In the genomic region with DNA sequence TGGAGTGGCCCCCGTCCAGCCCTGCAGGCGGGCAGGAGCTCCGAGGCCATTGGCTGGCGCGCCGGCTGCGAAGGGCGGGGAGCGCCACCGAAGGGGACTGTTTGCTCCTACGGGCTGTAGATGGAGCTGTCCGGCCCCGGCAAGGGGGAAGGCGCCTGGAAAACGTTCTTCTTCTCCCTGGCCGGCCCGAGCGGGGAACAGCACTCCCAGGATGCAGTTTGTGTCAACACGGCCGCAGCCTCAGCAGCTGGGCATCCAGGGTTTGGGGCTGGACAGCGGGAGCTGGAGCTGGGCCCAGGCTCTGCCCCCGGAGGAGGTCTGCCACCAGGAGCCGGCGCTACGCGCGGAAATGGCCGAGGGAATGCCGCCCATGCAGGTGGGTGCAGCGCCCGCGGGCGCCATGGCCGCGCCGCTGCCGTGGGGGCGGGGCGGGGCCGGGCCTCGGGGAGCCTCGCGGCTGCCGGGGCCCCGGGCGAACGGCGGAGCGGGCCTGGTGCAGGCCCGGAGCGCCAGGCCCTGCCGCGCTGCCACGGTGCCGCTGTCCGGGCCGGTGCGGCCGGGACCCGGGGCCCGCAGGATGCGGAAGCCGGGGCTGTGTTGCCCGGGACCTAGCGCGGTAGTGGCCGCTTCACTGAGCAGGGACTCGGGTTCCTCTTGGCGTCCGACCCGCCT, we compare ENCODE assay signal across 8 mouse cellular contexts. TPM values are rescaled to one million over a fixed set of nuclear protein-coding genes. Genes with fewer than 3 reads are reported as not detected.
DNase-seq lines count a peak whose midpoint lies in the region; ATAC-seq and TF ChIP-seq lines count a peak whose summit lies in the region.

No protein-coding gene starts in this region.

- peak; percentile 77 for DNase-seq in CD4-positive, CD25-positive, alpha-beta regulatory T cell, adult 2 months (ENCODE audit: low read depth, low spot score)
- peak; percentile 79 for DNase-seq in fibroblast of lung, adult 2 months (ENCODE audit: low read depth)
- peak; percentile 89 to 96 for DNase-seq in kidney, postnatal 25 days
- peak; percentile 67 to 72 (median 69) for DNase-seq in liver, embryonic 14.5 days (ENCODE audit: low read depth in 3 of 3, low spot score in 3 of 3)
- peak; percentile 92 for DNase-seq in neural tube, embryonic 11.5 days (ENCODE audit: low spot score)
- peak; percentile 94 for DNase-seq in stomach, postnatal 0 days (ENCODE audit: low spot score)

- peak overlapping the region; percentile 73 for H3K27ac ChIP-seq in brown adipose tissue, adult 24 weeks (replicated peaks; ENCODE audit: low read depth, low read length)
- peak overlapping the region; percentile 99 for H3K27ac ChIP-seq in heart, embryonic 15.5 days
- peak overlapping the region; percentile 61 for H3K27ac ChIP-seq in liver, embryonic 14.5 days
- peak overlapping the region; percentile 95 for H3K27ac ChIP-seq in neural tube, embryonic 11.5 days (ENCODE audit: low read depth, low read length)
- peak overlapping the region; percentile 97 for H3K27ac ChIP-seq in stomach, postnatal 0 days (replicated peaks)

- under 1% methylated on average over 65 of the region's 71 CpGs for WGBS in heart, embryonic 15.5 days
- under 1% methylated on average over 65 of the region's 71 CpGs for WGBS in liver, embryonic 14.5 days (ENCODE audit: insufficient replicate concordance)
- WGBS in neural tube, embryonic 11.5 days = under 1% methylated on average over 46 of the region's 71 CpGs
- under 1% methylated on average over 58 of the region's 71 CpGs for WGBS in stomach, postnatal 0 days

- peak overlapping the region; percentile 94 for H3K9ac ChIP-seq in heart, embryonic 15.5 days
- H3K9ac ChIP-seq in liver, embryonic 14.5 days (replicated peaks) = peak overlapping the region; percentile 84
- peak overlapping the region; percentile 94 for H3K9ac ChIP-seq in neural tube, embryonic 11.5 days (ENCODE audit: low read length)
- peak overlapping the region; percentile 92 for H3K9ac ChIP-seq in stomach, postnatal 0 days (ENCODE audit: low read length)

- peak overlapping the region; percentile 98 for H3K4me3 ChIP-seq in brown adipose tissue, adult 24 weeks (ENCODE audit: insufficient read depth, low read depth, low read length)
- H3K4me3 ChIP-seq in heart, embryonic 15.5 days = peak overlapping the region; percentile 97
- peak overlapping the region; percentile 82 to 93 for H3K4me3 ChIP-seq in liver, embryonic 14.5 days (ENCODE audit: insufficient read depth in 1 of 2, low read depth in 2 of 2, low read length in 2 of 2)
- H3K4me3 ChIP-seq in neural tube, embryonic 11.5 days (ENCODE audit: low read depth, low read length) = peak overlapping the region; percentile 74
- peak overlapping the region; percentile 82 for H3K4me3 ChIP-seq in stomach, postnatal 0 days (ENCODE audit: low read depth, low read length)

- peaks cover 24% of the 10 kb centered on the region for H3K36me3 ChIP-seq in heart, embryonic 15.5 days
- H3K36me3 ChIP-seq in liver, embryonic 14.5 days (replicated peaks; ENCODE audit: control insufficient read depth, insufficient read depth, low read depth) = peaks cover 7% of the 10 kb centered on the region
- H3K36me3 ChIP-seq in neural tube, embryonic 11.5 days (ENCODE audit: control insufficient read depth, insufficient read depth, low read length) = peaks cover 2% of the 10 kb centered on the region; the same call in 1 of the 2 replicates
- peaks cover 4% of the 10 kb centered on the region; the same call in 1 of the 2 replicates for H3K36me3 ChIP-seq in stomach, postnatal 0 days (ENCODE audit: control insufficient read depth, insufficient read depth, low read length)

- ATAC-seq in heart, embryonic 15.5 days (replicated peaks; ENCODE audit: insufficient number of reproducible peaks, insufficient read depth, low FRiP score, low read depth) = peak; percentile 95
- peak; percentile 93 for ATAC-seq in liver, embryonic 14.5 days (ENCODE audit: insufficient read depth)
- peak; percentile 96 for ATAC-seq in neural tube, embryonic 11.5 days (ENCODE audit: insufficient read depth, low FRiP score, low TSS enrichment)
- peak; percentile 97 for ATAC-seq in stomach, postnatal 0 days (ENCODE audit: low FRiP score, low TSS enrichment)

- TF ChIP-seq CTCF in liver, embryonic 14.5 days (IDR thresholded peaks at IDR 0.05; ENCODE audit: low read depth) = peak; percentile 82
- peak; percentile 84 for TF ChIP-seq CTCF in stomach, postnatal 0 days (IDR thresholded peaks at IDR 0.05; ENCODE audit: low read depth)

- no peak for TF ChIP-seq EP300 in liver, embryonic 14.5 days (IDR thresholded peaks at IDR 0.05; ENCODE audit: low read depth)
- no peak for TF ChIP-seq EP300 in stomach, postnatal 0 days (optimal IDR thresholded peaks at IDR 0.05)

- H3K4me1 ChIP-seq in brown adipose tissue, adult 24 weeks (ENCODE audit: control insufficient read depth, insufficient read depth, insufficient read length, low read length) = peaks cover 11% of the 10 kb centered on the region; the same call in 1 of the 2 replicates
- H3K4me1 ChIP-seq in heart, embryonic 15.5 days (replicated peaks) = peaks cover 16% of the 10 kb centered on the region
- peaks cover 6 to 14% of the 10 kb centered on the region in 2 experiments for H3K4me1 ChIP-seq in liver, embryonic 14.5 days (replicated peaks; ENCODE audit: control insufficient read depth in 2 of 2, insufficient read depth in 2 of 2, low read length in 1 of 2)
- H3K4me1 ChIP-seq in neural tube, embryonic 11.5 days (ENCODE audit: control insufficient read depth, insufficient read depth, low read length) = peaks cover 8% of the 10 kb centered on the region
- H3K4me1 ChIP-seq in stomach, postnatal 0 days (replicated peaks; ENCODE audit: control insufficient read depth, insufficient read depth) = peaks cover 8% of the 10 kb centered on the region

- peak overlapping the region; percentile 86 for H3K4me2 ChIP-seq in heart, embryonic 15.5 days
- peak overlapping the region; percentile 76 for H3K4me2 ChIP-seq in liver, embryonic 14.5 days (ENCODE audit: low read depth)
- H3K4me2 ChIP-seq in neural tube, embryonic 11.5 days (ENCODE audit: low read depth) = peak overlapping the region; percentile 84
- H3K4me2 ChIP-seq in stomach, postnatal 0 days (replicated peaks; ENCODE audit: low read depth) = peak overlapping the region; percentile 77

- no peaks in the 10 kb centered on the region for H3K27me3 ChIP-seq in heart, embryonic 15.5 days
- no peaks in the 10 kb centered on the region for H3K27me3 ChIP-seq in liver, embryonic 14.5 days (ENCODE audit: control insufficient read depth, insufficient read depth, low read length)
- H3K27me3 ChIP-seq in neural tube, embryonic 11.5 days (ENCODE audit: control insufficient read depth, insufficient read depth, low read length) = no peaks in the 10 kb centered on the region
- H3K27me3 ChIP-seq in stomach, postnatal 0 days (ENCODE audit: control insufficient read depth, insufficient read depth, low read length) = no peaks in the 10 kb centered on the region

- no peaks in the 10 kb centered on the region for H3K9me3 ChIP-seq in heart, embryonic 15.5 days (replicated peaks)
- H3K9me3 ChIP-seq in liver, embryonic 14.5 days (ENCODE audit: control insufficient read depth, low read length) = no peaks in the 10 kb centered on the region
- no peaks in the 10 kb centered on the region; the same call in 1 of the 2 replicates for H3K9me3 ChIP-seq in neural tube, embryonic 11.5 days (ENCODE audit: control insufficient read depth, low read length)
- H3K9me3 ChIP-seq in stomach, postnatal 0 days (ENCODE audit: control insufficient read depth, low read length) = no peaks in the 10 kb centered on the region

RNA-seq across cellular contexts. Expression of gene Zfp282, which starts 0.6 kb away (rescaled TPM):
- polyA plus RNA-seq in brown adipose tissue, adult 24 weeks (2012; ENCODE audit: insufficient read depth, insufficient read length, missing spikeins) = 1.6 and 1.7 TPM in 2 replicates
- polyA plus RNA-seq in heart, embryonic 15.5 days (2015; fragmentation: Nextera tagmentation; extraction: Ambion mirVana) = 7.6 and 10.8 TPM in 2 replicates
- 2.1 and 2.4 TPM in 2 replicates for polyA plus RNA-seq in liver, embryonic 14.5 days (2012; rRNA removed)
- polyA plus RNA-seq in liver, embryonic 14.5 days (2014; fragmentation: Nextera tagmentation; extraction: Ambion mirVana) = 2.1 and 2.3 TPM in 2 replicates
- 15.5 and 15.6 TPM in 2 replicates for polyA plus RNA-seq in neural tube, embryonic 11.5 days (2014; fragmentation: Nextera tagmentation; extraction: Ambion mirVana)
- 6.8 and 7.5 TPM in 2 replicates for polyA plus RNA-seq in stomach, postnatal 0 days (2015; fragmentation: Nextera tagmentation; extraction: Ambion mirVana)

RNA-seq across cellular contexts. Expression of gene Zfp398, which starts 42.1 kb away (rescaled TPM):
- polyA plus RNA-seq in brown adipose tissue, adult 24 weeks (2012; ENCODE audit: insufficient read depth, insufficient read length, missing spikeins) = 2.6 and 3.3 TPM in 2 replicates
- 4.0 and 5.8 TPM in 2 replicates for polyA plus RNA-seq in heart, embryonic 15.5 days (2015; fragmentation: Nextera tagmentation; extraction: Ambion mirVana)
- 1.4 and 1.7 TPM in 2 replicates for polyA plus RNA-seq in liver, embryonic 14.5 days (2012; rRNA removed)
- polyA plus RNA-seq in liver, embryonic 14.5 days (2014; fragmentation: Nextera tagmentation; extraction: Ambion mirVana) = 1.2 and 1.4 TPM in 2 replicates
- polyA plus RNA-seq in neural tube, embryonic 11.5 days (2014; fragmentation: Nextera tagmentation; extraction: Ambion mirVana) = 9.9 TPM in 2 replicates
- 3.8 and 4.0 TPM in 2 replicates for polyA plus RNA-seq in stomach, postnatal 0 days (2015; fragmentation: Nextera tagmentation; extraction: Ambion mirVana)

RNA-seq across cellular contexts. Expression of gene Zfp212, which starts 42.7 kb away (rescaled TPM):
- 2.1 and 4.5 TPM in 2 replicates for polyA plus RNA-seq in brown adipose tissue, adult 24 weeks (2012; ENCODE audit: insufficient read depth, insufficient read length, missing spikeins)
- 9.8 and 10.1 TPM in 2 replicates for polyA plus RNA-seq in heart, embryonic 15.5 days (2015; fragmentation: Nextera tagmentation; extraction: Ambion mirVana)
- polyA plus RNA-seq in liver, embryonic 14.5 days (2012; rRNA removed) = 4.5 and 4.7 TPM in 2 replicates
- polyA plus RNA-seq in liver, embryonic 14.5 days (2014; fragmentation: Nextera tagmentation; extraction: Ambion mirVana) = 3.0 and 4.2 TPM in 2 replicates
- polyA plus RNA-seq in neural tube, embryonic 11.5 days (2014; fragmentation: Nextera tagmentation; extraction: Ambion mirVana) = 14.2 and 15.4 TPM in 2 replicates
- polyA plus RNA-seq in stomach, postnatal 0 days (2015; fragmentation: Nextera tagmentation; extraction: Ambion mirVana) = 8.1 and 8.2 TPM in 2 replicates

RNA-seq across cellular contexts. Expression of gene Zfp786, which starts 46.9 kb away (rescaled TPM):
- not detected in 2 replicates for polyA plus RNA-seq in brown adipose tissue, adult 24 weeks (2012; ENCODE audit: insufficient read depth, insufficient read length, missing spikeins)
- polyA plus RNA-seq in heart, embryonic 15.5 days (2015; fragmentation: Nextera tagmentation; extraction: Ambion mirVana) = 1.1 and 1.8 TPM in 2 replicates
- 0.17 and 0.19 TPM in 2 replicates for polyA plus RNA-seq in liver, embryonic 14.5 days (2012; rRNA removed)
- polyA plus RNA-seq in liver, embryonic 14.5 days (2014; fragmentation: Nextera tagmentation; extraction: Ambion mirVana) = 0.24 and 0.39 TPM in 2 replicates
- 5.9 and 6.9 TPM in 2 replicates for polyA plus RNA-seq in neural tube, embryonic 11.5 days (2014; fragmentation: Nextera tagmentation; extraction: Ambion mirVana)
- 1.0 and 1.1 TPM in 2 replicates for polyA plus RNA-seq in stomach, postnatal 0 days (2015; fragmentation: Nextera tagmentation; extraction: Ambion mirVana)

Comparison
In these comparisons a context has a peak if more than half of its experiments do, and no peak if none do; other contexts are left out.
1. Peak in every context shown above with its lines: DNase-seq, ATAC-seq, H3K4me3 ChIP-seq and H3K27ac ChIP-seq.